ENCODE assay signal across 8 mouse cellular contexts in the genomic region with DNA sequence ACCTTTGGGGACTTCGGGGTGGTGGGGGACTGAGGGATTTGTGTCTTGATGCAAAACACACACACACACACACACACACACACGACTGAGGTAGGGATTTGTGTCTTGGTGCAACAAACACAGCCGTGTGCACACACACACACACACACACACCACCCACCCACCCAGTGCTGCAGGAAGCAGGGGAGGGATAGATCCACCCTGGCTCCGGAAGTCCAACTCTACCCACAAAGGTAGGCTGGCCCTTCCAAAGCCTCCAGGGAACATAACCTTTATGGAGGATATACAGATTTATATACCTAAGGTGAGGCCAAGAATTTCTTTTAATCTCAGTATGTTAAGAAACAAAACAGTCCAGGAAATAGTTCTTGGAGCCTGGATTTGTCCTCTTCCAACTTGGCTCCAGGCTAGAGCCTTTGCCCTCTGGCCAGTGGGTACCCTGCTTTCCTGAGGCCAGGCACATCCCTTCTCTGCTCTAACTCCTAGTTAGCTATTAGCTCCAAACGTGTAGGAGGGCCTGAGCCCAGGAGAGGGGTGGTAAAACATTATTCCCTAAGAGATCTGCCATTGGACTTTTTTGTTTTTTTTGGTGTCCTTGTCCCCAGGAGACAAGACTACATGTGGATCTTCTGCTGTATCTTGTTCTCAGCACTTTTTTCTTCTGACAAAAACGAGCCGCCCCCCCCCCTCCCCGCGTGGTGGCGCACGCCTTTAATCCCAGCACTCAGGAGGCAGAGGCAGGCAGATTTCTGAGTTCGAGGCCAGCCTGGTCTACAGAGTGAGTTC. TPM values are rescaled to one million over a fixed set of nuclear protein-coding genes. Genes with fewer than 3 reads are reported as not detected.
A peak's percentile ranks its signal among the peaks of the same experiment; 100 is the strongest.
DNase-seq lines count a peak whose midpoint lies in the region; ATAC-seq lines count a peak whose summit lies in the region.

No protein-coding gene starts in this region.

- ATAC-seq in heart, embryonic 15.5 days (replicated peaks; ENCODE audit: insufficient number of reproducible peaks, insufficient read depth, low FRiP score, low read depth), result no peak
- no peak for ATAC-seq in midbrain, embryonic 11.5 days (ENCODE audit: low FRiP score)

- peak overlapping the region; percentile 94 for H3K27ac ChIP-seq in heart, embryonic 15.5 days
- peak overlapping the region; percentile 71 for H3K27ac ChIP-seq in brown adipose tissue, adult 24 weeks (replicated peaks; ENCODE audit: low read depth, low read length)
- peak overlapping the region; percentile 85 for H3K27ac ChIP-seq in midbrain, embryonic 11.5 days (ENCODE audit: low read depth, low read length)

- H3K9ac ChIP-seq in heart, embryonic 15.5 days, result peak overlapping the region; percentile 88
- H3K9ac ChIP-seq in midbrain, embryonic 11.5 days (ENCODE audit: low read length), result peak overlapping the region; percentile 89

- peaks cover 48% of the 10 kb centered on the region for H3K4me1 ChIP-seq in heart, embryonic 15.5 days (replicated peaks)
- peaks cover 24% of the 10 kb centered on the region for H3K4me1 ChIP-seq in brown adipose tissue, adult 24 weeks (ENCODE audit: control insufficient read depth, insufficient read depth, insufficient read length, low read length)
- H3K4me1 ChIP-seq in midbrain, embryonic 11.5 days (ENCODE audit: control insufficient read depth, insufficient read depth, low read length), result peaks cover 17% of the 10 kb centered on the region

- peaks cover 5% of the 10 kb centered on the region for H3K36me3 ChIP-seq in heart, embryonic 15.5 days
- H3K36me3 ChIP-seq in midbrain, embryonic 11.5 days (ENCODE audit: control insufficient read depth, insufficient read depth, low read length), result peaks cover 11% of the 10 kb centered on the region; the same call in 1 of the 2 replicates

- no peaks in the 10 kb centered on the region for H3K9me3 ChIP-seq in heart, embryonic 15.5 days (replicated peaks)
- no peaks in the 10 kb centered on the region for H3K9me3 ChIP-seq in midbrain, embryonic 11.5 days (ENCODE audit: control insufficient read depth, low read length)

- intact Hi-C loops in left cerebral cortex, postnatal 10 days (cut with DNase I), result no loop called here

- H3K4me3 ChIP-seq in heart, embryonic 15.5 days, result peak overlapping the region; percentile 91
- peak overlapping the region; percentile 96 for H3K4me3 ChIP-seq in brown adipose tissue, adult 24 weeks (ENCODE audit: insufficient read depth, low read depth, low read length)
- peak overlapping the region; percentile 87 for H3K4me3 ChIP-seq in midbrain, embryonic 11.5 days (ENCODE audit: low read depth, low read length)

- 47% methylated on average over 12 of the region's 12 CpGs for WGBS in heart, embryonic 15.5 days
- WGBS in midbrain, embryonic 11.5 days, result 50% methylated on average over 12 of the region's 12 CpGs

- H3K4me2 ChIP-seq in heart, embryonic 15.5 days, result peak overlapping the region; percentile 73
- peak overlapping the region; percentile 79 for H3K4me2 ChIP-seq in midbrain, embryonic 11.5 days

- DNase-seq in heart, adult 9 months (ENCODE audit: low spot score in 2 of 2), result no peak
- DNase-seq in kidney, adult 11 months, result peak; percentile 78
- no peak for DNase-seq in midbrain, embryonic 11.5 days (ENCODE audit: low spot score, missing footprints)
- no peak for DNase-seq in left cerebral cortex, postnatal 10 days (ENCODE audit: extremely low spot score in 1 of 2, low spot score in 2 of 2)
- DNase-seq in urinary bladder, postnatal 4 days (ENCODE audit: low spot score in 2 of 2), result no peak
- no peak for DNase-seq in ovary, postnatal 14 days (ENCODE audit: low spot score)

- no peaks in the 10 kb centered on the region for H3K27me3 ChIP-seq in heart, embryonic 15.5 days
- no peaks in the 10 kb centered on the region for H3K27me3 ChIP-seq in midbrain, embryonic 11.5 days (ENCODE audit: control insufficient read depth, insufficient read depth, low read length)

RNA-seq across cellular contexts. Expression of a gene that starts 1.3 kb away (rescaled TPM):
- polyA plus RNA-seq in heart, embryonic 15.5 days (2015; fragmentation: Nextera tagmentation; extraction: Ambion mirVana), result 29.3 and 32.5 TPM in 2 replicates
- polyA plus RNA-seq in brown adipose tissue, adult 24 weeks (2012; ENCODE audit: insufficient read depth, insufficient read length, missing spikeins), result 29.8 and 38.4 TPM in 2 replicates
- polyA plus RNA-seq in midbrain, embryonic 11.5 days (2014; fragmentation: Nextera tagmentation; extraction: Ambion mirVana), result 72.3 and 83.0 TPM in 2 replicates
- total RNA-seq in left cerebral cortex, postnatal 10 days (2021), result 10 to 100 TPM; 31.3 to 31.7 TPM

RNA-seq across cellular contexts. Expression of a gene that starts 22.3 kb away (rescaled TPM):
- polyA plus RNA-seq in heart, embryonic 15.5 days (2015; fragmentation: Nextera tagmentation; extraction: Ambion mirVana), result 7.1 and 14.3 TPM in 2 replicates
- 0.67 TPM in 1 of 2 replicates, not detected in the other for polyA plus RNA-seq in brown adipose tissue, adult 24 weeks (2012; ENCODE audit: insufficient read depth, insufficient read length, missing spikeins)
- polyA plus RNA-seq in midbrain, embryonic 11.5 days (2014; fragmentation: Nextera tagmentation; extraction: Ambion mirVana), result 17.8 and 18.1 TPM in 2 replicates
- 100 to 1,000 TPM; 200 to 207 TPM for total RNA-seq in left cerebral cortex, postnatal 10 days (2021)

RNA-seq across cellular contexts. Expression of a gene that starts 30.9 kb away (rescaled TPM):
- polyA plus RNA-seq in heart, embryonic 15.5 days (2015; fragmentation: Nextera tagmentation; extraction: Ambion mirVana), result 0.10 TPM in 1 of 2 replicates, not detected in the other
- not detected in 2 replicates for polyA plus RNA-seq in brown adipose tissue, adult 24 weeks (2012; ENCODE audit: insufficient read depth, insufficient read length, missing spikeins)
- polyA plus RNA-seq in midbrain, embryonic 11.5 days (2014; fragmentation: Nextera tagmentation; extraction: Ambion mirVana), result 0.08 and 0.14 TPM in 2 replicates
- under 1 TPM in 1 of 2 experiments, not detected in 1; 0.14 TPM for total RNA-seq in left cerebral cortex, postnatal 10 days (2021)

RNA-seq across cellular contexts. Expression of a gene that starts 58.8 kb away (rescaled TPM):
- polyA plus RNA-seq in heart, embryonic 15.5 days (2015; fragmentation: Nextera tagmentation; extraction: Ambion mirVana), result 81.7 and 98.2 TPM in 2 replicates
- 19.2 and 19.3 TPM in 2 replicates for polyA plus RNA-seq in brown adipose tissue, adult 24 weeks (2012; ENCODE audit: insufficient read depth, insufficient read length, missing spikeins)
- polyA plus RNA-seq in midbrain, embryonic 11.5 days (2014; fragmentation: Nextera tagmentation; extraction: Ambion mirVana), result 173 and 183 TPM in 2 replicates
- total RNA-seq in left cerebral cortex, postnatal 10 days (2021), result 10 to 100 TPM; 85.1 to 87.6 TPM
